Mouse (Mus musculus) hindbrain, embryonic 15.5 days (tissue): ENCODE measurements around the gene Syngr2. TPM values are rescaled to one million over a fixed set of nuclear protein-coding genes. Genes with fewer than 3 reads are reported as not detected.

ENCODE experiments used
- ATAC-seq: fragments of 200-750 bp; cut with Nextera tagmentation; 2 replicates; pipeline ENCODE4 v1.8.0; 2017; ENCODE audit warnings: low read depth, moderate number of reproducible peaks, moderate TSS enrichment; ENCODE audit not compliant: low FRiP score
- H3K27ac ChIP-seq: fragments of 300-500 bp; sonication (generic); replicated peaks from 2 replicates; pipeline ENCODE4 v1.5.1; 2015; ENCODE audit warnings: mild to moderate bottlenecking, inconsistent platforms
- H3K27me3 ChIP-seq: fragments of 300-500 bp; sonication (generic); 2 replicates; pipeline ENCODE4 v1.6.1; 2015; ENCODE audit warnings: control low read depth, inconsistent platforms
- H3K36me3 ChIP-seq: fragments of 300-500 bp; sonication (generic); 2 replicates; pipeline ENCODE4 v1.6.1; 2015; ENCODE audit warnings: control low read depth, inconsistent platforms
- H3K4me1 ChIP-seq: fragments of 300-500 bp; sonication (generic); replicated peaks from 2 replicates; pipeline ENCODE4 v1.6.1; 2015; ENCODE audit warnings: control low read depth, inconsistent platforms
- H3K4me2 ChIP-seq: fragments of 300-500 bp; sonication (generic); 2 replicates; pipeline ENCODE4 v1.6.1; 2015; ENCODE audit warnings: moderate library complexity, mild to moderate bottlenecking, inconsistent platforms
- H3K4me3 ChIP-seq: fragments of 300-500 bp; sonication (generic); 2 replicates; pipeline ENCODE4 v1.5.1; 2015; ENCODE audit warnings: mild to moderate bottlenecking, inconsistent platforms
- H3K9ac ChIP-seq: fragments of 300-500 bp; sonication (generic); 2 replicates; pipeline ENCODE4 v1.6.1; 2015; ENCODE audit warnings: inconsistent platforms
- H3K9me3 ChIP-seq: fragments of 300-500 bp; sonication (generic); 2 replicates; pipeline ENCODE4 v1.6.1; 2016; ENCODE audit warnings: control low read depth, inconsistent platforms
- WGBS: fragments of 180-500 bp; shearing (Covaris S2); methylation state at CpG from one replicate; pipeline ENCODE4 v1.1.7; 2015; 5-methylcytosine and 5-hydroxymethylcytosine counted together
- polyA plus RNA-seq: library from polyadenylated mRNA; unstranded; fragments of >200 nt; fragmentation: Nextera tagmentation; extraction: Ambion mirVana; gene quantifications from 2 replicates; pipeline ENCODE4 v1.2.1, GENCODE M21; 2015

Syngr2 gene
- polyA plus RNA-seq, 1 experiment from 2014 or later, result 17.2 TPM

GRCm38 (mm10) chr11:117846640-117847039 is 37.2 kb downstream of the Syngr2 start:
- ATAC-seq, result no peak
- no peak overlapping the region for H3K4me3 ChIP-seq
- H3K4me2 ChIP-seq, result no peak overlapping the region
- H3K27ac ChIP-seq, result no peak overlapping the region
- H3K4me1 ChIP-seq, result peaks cover 18% of the 10 kb centered on the region
- no peaks in the 10 kb centered on the region for H3K27me3 ChIP-seq
- H3K36me3 ChIP-seq, result no peaks in the 10 kb centered on the region
- 49% methylated on average over 5 of the region's 5 CpGs for WGBS
- H3K9me3 ChIP-seq, result no peaks in the 10 kb centered on the region
- H3K9ac ChIP-seq, result no peak overlapping the region

- Histone ChIP-seq H3K9me3 (no peaks in the 10 kb centered on the region), H3K4me3 (no peak overlapping the region), H3K4me1 (peaks cover 18% of the 10 kb centered on the region), H3K36me3 (no peaks in the 10 kb centered on the region), H3K27ac (peak overlapping the region; percentile 98), H3K4me2 (peak overlapping the region; percentile 79), H3K27me3 (no peaks in the 10 kb centered on the region), H3K9ac (peak overlapping the region; percentile 87)
- ATAC-seq, result no peak
- 83% methylated on average over 7 of the region's 7 CpGs for WGBS
Observed at GRCm38 (mm10) chr11:117847593-117848215, 38.2 kb downstream of the Syngr2 start.

- peak overlapping the region; percentile 78 for H3K4me3 ChIP-seq
- WGBS, result 13% methylated on average over 19 of the region's 19 CpGs
Observed at GRCm38 (mm10) chr11:117848271-117848984, 39.0 kb downstream of the Syngr2 start.

GRCm38 (mm10) chr11:117848985-117849671 is 39.7 kb downstream of the Syngr2 start, which contains the start of gene Birc5:
TSS of gene Birc5 (plus strand) at chr11:117849251.
- Histone ChIP-seq H3K9ac (peak within 1 kb of the TSS; percentile 87), H3K4me3 (peak within 1 kb of the TSS; percentile 78), H3K4me2 (peak within 1 kb of the TSS; percentile 79), H3K9me3 (no peaks in the 10 kb centered on the region), H3K27me3 (no peaks in the 10 kb centered on the region), H3K36me3 (no peaks in the 10 kb centered on the region), H3K27ac (peak within 1 kb of the TSS; percentile 98), H3K4me1 (peaks cover 18% of the 10 kb centered on the region)
- WGBS, result under 1% methylated on average over 51 of the region's 51 CpGs
- ATAC-seq, result peak; percentile 95

More at GRCm38 (mm10) chr11:117848271-117848984, 39.0 kb downstream of the Syngr2 start:
- H3K9me3 ChIP-seq, result no peaks in the 10 kb centered on the region
- H3K9ac ChIP-seq, result peak overlapping the region; percentile 87
- H3K4me1 ChIP-seq, result peaks cover 18% of the 10 kb centered on the region
- no peaks in the 10 kb centered on the region for H3K27me3 ChIP-seq
- H3K27ac ChIP-seq, result peak overlapping the region; percentile 98
- no peaks in the 10 kb centered on the region for H3K36me3 ChIP-seq
- ATAC-seq, result peak; percentile 90
- peak overlapping the region; percentile 79 for H3K4me2 ChIP-seq

GRCm38 (mm10) chr11:117852875-117853274 is 43.4 kb downstream of the Syngr2 start:
- H3K27ac ChIP-seq, result no peak overlapping the region
- H3K4me1 ChIP-seq, result peaks cover 16% of the 10 kb centered on the region
- 94% methylated on average over 3 of the region's 3 CpGs for WGBS
- H3K36me3 ChIP-seq, result no peaks in the 10 kb centered on the region
- no peaks in the 10 kb centered on the region for H3K9me3 ChIP-seq
- no peak overlapping the region for H3K4me3 ChIP-seq
- H3K27me3 ChIP-seq, result no peaks in the 10 kb centered on the region
- ATAC-seq, result no peak
- no peak overlapping the region for H3K4me2 ChIP-seq
- no peak overlapping the region for H3K9ac ChIP-seq

GRCm38 (mm10) chr11:117854241-117854640 is 44.8 kb downstream of the Syngr2 start:
- H3K9ac ChIP-seq, result no peak overlapping the region
- peaks cover 3% of the 10 kb centered on the region; the same call in 1 of the 2 replicates for H3K27me3 ChIP-seq
- H3K36me3 ChIP-seq, result no peaks in the 10 kb centered on the region
- no peaks in the 10 kb centered on the region for H3K9me3 ChIP-seq
- H3K4me1 ChIP-seq, result peaks cover 8% of the 10 kb centered on the region
- no peak overlapping the region for H3K27ac ChIP-seq
- H3K4me3 ChIP-seq, result no peak overlapping the region
- no peak for ATAC-seq
- H3K4me2 ChIP-seq, result no peak overlapping the region
- WGBS, result 94% methylated on average over 9 of the region's 9 CpGs

GRCm38 (mm10) chr11:117855360-117855759 is 45.9 kb downstream of the Syngr2 start:
- Histone ChIP-seq H3K4me2 (no peak overlapping the region), H3K4me1 (peaks cover 4% of the 10 kb centered on the region; the same call in 1 of the 2 replicates), H3K27me3 (peaks cover 12% of the 10 kb centered on the region), H3K36me3 (no peaks in the 10 kb centered on the region), H3K27ac (no peak overlapping the region), H3K9me3 (no peaks in the 10 kb centered on the region), H3K4me3 (no peak overlapping the region), H3K9ac (no peak overlapping the region)
- WGBS, result 93% methylated on average over 5 of the region's 5 CpGs
- no peak for ATAC-seq

- peaks cover 18% of the 10 kb centered on the region for H3K27me3 ChIP-seq
- ATAC-seq, result no peak
- no peaks in the 10 kb centered on the region for H3K9me3 ChIP-seq
- WGBS, result 85% methylated on average over 1 of the region's 1 CpGs
- no peak overlapping the region for H3K4me3 ChIP-seq
- no peak overlapping the region for H3K4me2 ChIP-seq
- peaks cover 8% of the 10 kb centered on the region; the same call in 1 of the 2 replicates for H3K4me1 ChIP-seq
- H3K36me3 ChIP-seq, result no peaks in the 10 kb centered on the region
- no peak overlapping the region for H3K27ac ChIP-seq
- H3K9ac ChIP-seq, result no peak overlapping the region
Observed at GRCm38 (mm10) chr11:117855975-117856374, 46.5 kb downstream of the Syngr2 start.

- 96% methylated on average over 10 of the region's 10 CpGs for WGBS
- no peak overlapping the region for H3K4me2 ChIP-seq
- no peak for ATAC-seq
- H3K9me3 ChIP-seq, result no peaks in the 10 kb centered on the region
- no peaks in the 10 kb centered on the region for H3K36me3 ChIP-seq
- H3K4me1 ChIP-seq, result peaks cover 8% of the 10 kb centered on the region; the same call in 1 of the 2 replicates
- H3K27ac ChIP-seq, result no peak overlapping the region
- no peak overlapping the region for H3K4me3 ChIP-seq
- peaks cover 26% of the 10 kb centered on the region for H3K27me3 ChIP-seq
- H3K9ac ChIP-seq, result no peak overlapping the region
Observed at GRCm38 (mm10) chr11:117857462-117857861, 48.0 kb downstream of the Syngr2 start.

- WGBS, result 34% methylated on average over 3 of the region's 3 CpGs
- Histone ChIP-seq H3K9ac (no peak overlapping the region), H3K9me3 (no peaks in the 10 kb centered on the region), H3K4me1 (peaks cover 8% of the 10 kb centered on the region; the same call in 1 of the 2 replicates), H3K27ac (no peak overlapping the region), H3K36me3 (no peaks in the 10 kb centered on the region), H3K27me3 (peaks cover 26% of the 10 kb centered on the region), H3K4me3 (no peak overlapping the region), H3K4me2 (no peak overlapping the region)
- no peak for ATAC-seq
Observed at GRCm38 (mm10) chr11:117858392-117858791, 48.9 kb downstream of the Syngr2 start.

GRCm38 (mm10) chr11:117860601-117861000 is 51.1 kb downstream of the Syngr2 start, which contains the start of gene Tmem235:
TSS of gene Tmem235 (plus strand) at chr11:117860752.
- Histone ChIP-seq H3K4me3 (no peak within 1 kb of the TSS), H3K27ac (no peak within 1 kb of the TSS), H3K27me3 (peaks cover 26% of the 10 kb centered on the region), H3K36me3 (no peaks in the 10 kb centered on the region), H3K9me3 (no peaks in the 10 kb centered on the region), H3K4me1 (peaks cover 10% of the 10 kb centered on the region; the same call in 1 of the 2 replicates), H3K4me2 (peak within 1 kb of the TSS; percentile 27; the same call in 1 of the 2 replicates), H3K9ac (no peak within 1 kb of the TSS)
- ATAC-seq, result no peak
- 4% methylated on average over 23 of the region's 23 CpGs for WGBS
